Mouse (Mus musculus): ENCODE data around the gene Il2rb. TPM values are rescaled to one million over a fixed set of nuclear protein-coding genes. Genes with fewer than 3 reads are reported as not detected.
A peak's percentile ranks its signal among the peaks of the same experiment; 100 is the strongest.

The Il2rb gene
- polyA plus RNA-seq, 1 experiment from 2014 or later = 0.63 TPM

- no peaks in the 10 kb centered on the region for H3K4me1 ChIP-seq (ENCODE audit: insufficient read depth, low read depth, low read length)
- 74% methylated on average over 3 of the region's 3 CpGs for WGBS
- H3K9ac ChIP-seq (replicated peaks; ENCODE audit: low read depth) = no peak overlapping the region
- H3K4me3 ChIP-seq (ENCODE audit: low read depth, low read length) = no peak overlapping the region
- TF ChIP-seq CTCF (IDR thresholded peaks at IDR 0.05) (no peak), EP300 (IDR thresholded peaks at IDR 0.05) (no peak)
- H3K27ac ChIP-seq (ENCODE audit: low read length) = no peak overlapping the region
- H3K4me2 ChIP-seq (replicated peaks; ENCODE audit: low read depth, low read length) = no peak overlapping the region
- no peaks in the 10 kb centered on the region for H3K36me3 ChIP-seq (ENCODE audit: insufficient read depth, low read length)
- H3K27me3 ChIP-seq (replicated peaks; ENCODE audit: insufficient read depth, low read length) = no peaks in the 10 kb centered on the region
- DNase-seq (ENCODE audit: low spot score) (no peak), ATAC-seq (no peak)
- no peaks in the 10 kb centered on the region for H3K9me3 ChIP-seq (ENCODE audit: low read length)
These were observed 5.8 kb downstream of the Il2rb start for GRCm38 (mm10) chr15:78489248-78489647.

GRCm38 (mm10) chr15:78487066-78487465 is 8.0 kb downstream of the Il2rb start:
- Histone ChIP-seq H3K36me3 (ENCODE audit: insufficient read depth, low read length) (no peaks in the 10 kb centered on the region), H3K9me3 (ENCODE audit: low read length) (no peaks in the 10 kb centered on the region), H3K9ac (replicated peaks; ENCODE audit: low read depth) (no peak overlapping the region), H3K4me2 (replicated peaks; ENCODE audit: low read depth, low read length) (no peak overlapping the region), H3K27me3 (replicated peaks; ENCODE audit: insufficient read depth, low read length) (no peaks in the 10 kb centered on the region), H3K27ac (ENCODE audit: low read length) (no peak overlapping the region), H3K4me1 (ENCODE audit: insufficient read depth, low read depth, low read length) (no peaks in the 10 kb centered on the region), H3K4me3 (ENCODE audit: low read depth, low read length) (no peak overlapping the region)
- WGBS = 52% methylated on average over 4 of the region's 4 CpGs
- DNase-seq (ENCODE audit: low spot score) (no peak), ATAC-seq (no peak)
- no peak for TF ChIP-seq EP300 (IDR thresholded peaks at IDR 0.05)
- no peak for TF ChIP-seq CTCF (IDR thresholded peaks at IDR 0.05)

GRCm38 (mm10) chr15:78486564-78486963 is 8.5 kb downstream of the Il2rb start:
- H3K4me2 ChIP-seq (replicated peaks; ENCODE audit: low read depth, low read length) = no peak overlapping the region
- 80% methylated on average over 1 of the region's 1 CpGs for WGBS
- ATAC-seq (no peak), DNase-seq (ENCODE audit: low spot score) (no peak)
- no peaks in the 10 kb centered on the region for H3K27me3 ChIP-seq (replicated peaks; ENCODE audit: insufficient read depth, low read length)
- H3K27ac ChIP-seq (ENCODE audit: low read length) = no peak overlapping the region
- H3K9me3 ChIP-seq (ENCODE audit: low read length) = no peaks in the 10 kb centered on the region
- no peak overlapping the region for H3K4me3 ChIP-seq (ENCODE audit: low read depth, low read length)
- no peak overlapping the region for H3K9ac ChIP-seq (replicated peaks; ENCODE audit: low read depth)
- TF ChIP-seq EP300 (IDR thresholded peaks at IDR 0.05) = no peak
- TF ChIP-seq CTCF (IDR thresholded peaks at IDR 0.05) = no peak
- no peaks in the 10 kb centered on the region for H3K4me1 ChIP-seq (ENCODE audit: insufficient read depth, low read depth, low read length)
- H3K36me3 ChIP-seq (ENCODE audit: insufficient read depth, low read length) = no peaks in the 10 kb centered on the region

- WGBS = 73% methylated on average over 4 of the region's 4 CpGs
- Histone ChIP-seq H3K27ac (ENCODE audit: low read length) (no peak overlapping the region), H3K4me1 (ENCODE audit: insufficient read depth, low read depth, low read length) (no peaks in the 10 kb centered on the region), H3K36me3 (ENCODE audit: insufficient read depth, low read length) (no peaks in the 10 kb centered on the region), H3K9me3 (ENCODE audit: low read length) (no peaks in the 10 kb centered on the region), H3K9ac (replicated peaks; ENCODE audit: low read depth) (no peak overlapping the region), H3K4me3 (ENCODE audit: low read depth, low read length) (no peak overlapping the region), H3K27me3 (replicated peaks; ENCODE audit: insufficient read depth, low read length) (no peaks in the 10 kb centered on the region), H3K4me2 (replicated peaks; ENCODE audit: low read depth, low read length) (no peak overlapping the region)
- no peak for ATAC-seq
- no peak for DNase-seq (ENCODE audit: low spot score)
- TF ChIP-seq CTCF (IDR thresholded peaks at IDR 0.05) = no peak
- no peak for TF ChIP-seq EP300 (IDR thresholded peaks at IDR 0.05)
These were observed 11.8 kb downstream of the Il2rb start for GRCm38 (mm10) chr15:78483311-78483710.

GRCm38 (mm10) chr15:78482518-78482917 is 12.6 kb downstream of the Il2rb start:
- no peak overlapping the region for H3K4me2 ChIP-seq (replicated peaks; ENCODE audit: low read depth, low read length)
- no peaks in the 10 kb centered on the region for H3K36me3 ChIP-seq (ENCODE audit: insufficient read depth, low read length)
- H3K9ac ChIP-seq (replicated peaks; ENCODE audit: low read depth) = no peak overlapping the region
- H3K4me1 ChIP-seq (ENCODE audit: insufficient read depth, low read depth, low read length) = no peaks in the 10 kb centered on the region
- TF ChIP-seq CTCF (IDR thresholded peaks at IDR 0.05) = no peak
- no peak for TF ChIP-seq EP300 (IDR thresholded peaks at IDR 0.05)
- WGBS = 49% methylated on average over 3 of the region's 3 CpGs
- DNase-seq (ENCODE audit: low spot score) (no peak), ATAC-seq (no peak)
- H3K27me3 ChIP-seq (replicated peaks; ENCODE audit: insufficient read depth, low read length) = no peaks in the 10 kb centered on the region
- H3K27ac ChIP-seq (ENCODE audit: low read length) = no peak overlapping the region
- H3K4me3 ChIP-seq (ENCODE audit: low read depth, low read length) = no peak overlapping the region
- no peaks in the 10 kb centered on the region for H3K9me3 ChIP-seq (ENCODE audit: low read length)

- no peaks in the 10 kb centered on the region for H3K27me3 ChIP-seq (replicated peaks; ENCODE audit: insufficient read depth, low read length)
- no peaks in the 10 kb centered on the region for H3K9me3 ChIP-seq (ENCODE audit: low read length)
- TF ChIP-seq CTCF (IDR thresholded peaks at IDR 0.05) = peak; percentile 28
- no peak for TF ChIP-seq EP300 (IDR thresholded peaks at IDR 0.05)
- ATAC-seq = no peak
- whole genome bisulfite sequencing = 55% methylated on average over 9 of the region's 9 CpGs
- no peak overlapping the region for H3K4me3 ChIP-seq (ENCODE audit: low read depth, low read length)
- no peaks in the 10 kb centered on the region for H3K36me3 ChIP-seq (ENCODE audit: insufficient read depth, low read length)
- no peak overlapping the region for H3K4me2 ChIP-seq (replicated peaks; ENCODE audit: low read depth, low read length)
- no peak overlapping the region for H3K9ac ChIP-seq (replicated peaks; ENCODE audit: low read depth)
- no peak overlapping the region for H3K27ac ChIP-seq (ENCODE audit: low read length)
- H3K4me1 ChIP-seq (ENCODE audit: insufficient read depth, low read depth, low read length) = no peaks in the 10 kb centered on the region
- DNase-seq (ENCODE audit: low spot score) = no peak
These were observed 13.5 kb downstream of the Il2rb start for GRCm38 (mm10) chr15:78481448-78482000.

- Histone ChIP-seq H3K4me1 (ENCODE audit: insufficient read depth, low read depth, low read length) (no peaks in the 10 kb centered on the region), H3K27ac (ENCODE audit: low read length) (no peak overlapping the region), H3K9me3 (ENCODE audit: low read length) (no peaks in the 10 kb centered on the region), H3K4me3 (ENCODE audit: low read depth, low read length) (no peak overlapping the region), H3K27me3 (replicated peaks; ENCODE audit: insufficient read depth, low read length) (no peaks in the 10 kb centered on the region), H3K4me2 (replicated peaks; ENCODE audit: low read depth, low read length) (no peak overlapping the region), H3K36me3 (ENCODE audit: insufficient read depth, low read length) (no peaks in the 10 kb centered on the region), H3K9ac (replicated peaks; ENCODE audit: low read depth) (no peak overlapping the region)
- ATAC-seq (no peak), DNase-seq (ENCODE audit: low spot score) (no peak)
- WGBS = 38% methylated on average over 2 of the region's 2 CpGs
- TF ChIP-seq CTCF (IDR thresholded peaks at IDR 0.05) (no peak), EP300 (IDR thresholded peaks at IDR 0.05) (no peak)
These were observed 14.1 kb downstream of the Il2rb start for GRCm38 (mm10) chr15:78480991-78481390.
